Mouse (Mus musculus) mouse trophoblast stem cell (cell line): ENCODE measurements around the gene Thbs1.

ENCODE experiments used
- in situ Hi-C, 2 experiments: fragments of 300-500 bp; cut with MseI, MboI; formaldehyde crosslinking; loops; 2 replicates in 1 of 2; 3 replicates in 1 of 2; pipeline ENCODE4 v1.15.1; 2025

The Thbs1 gene

DNA sequence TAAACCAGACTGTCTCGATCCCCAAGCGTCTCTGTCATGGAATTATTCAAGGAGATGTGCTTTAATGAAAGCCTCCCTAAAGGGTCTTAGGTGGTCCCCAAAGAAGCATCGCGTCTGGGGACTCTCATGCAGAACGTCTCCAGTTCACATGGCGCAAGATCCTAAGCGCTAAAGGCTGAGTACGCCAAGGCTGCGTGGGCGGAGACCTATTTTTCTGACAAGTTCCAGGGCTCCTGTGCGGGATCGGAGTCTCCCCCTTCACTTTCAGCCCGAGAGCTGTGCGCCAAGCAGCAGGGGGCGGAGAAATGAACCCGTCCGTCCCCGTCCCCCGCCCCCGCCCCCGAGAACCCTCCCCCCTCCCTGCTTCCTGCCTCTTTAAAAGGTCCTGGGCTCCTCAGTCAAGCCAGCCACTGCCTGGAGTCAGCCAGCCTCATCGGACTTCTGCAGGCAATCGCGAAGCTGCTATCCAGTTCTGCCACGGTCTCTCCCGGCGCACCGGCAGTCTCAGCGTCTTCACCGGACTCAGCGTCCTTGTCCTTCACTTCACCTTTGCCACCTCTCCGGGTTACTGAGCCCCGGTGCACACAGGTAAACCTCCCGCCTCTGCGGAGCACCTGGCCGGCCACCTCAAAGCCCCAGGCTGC lies at the start of gene Thbs1:
TSS of gene Thbs1 (plus strand) at position 389 of the 644 bp plus-strand sequence.
- in situ Hi-C loops: loop anchor here in 1 of 2 experiments (25.0 kb wide), 1 partner anchor 574 kb away; no protein-coding TSS in a partner anchor

DNA sequence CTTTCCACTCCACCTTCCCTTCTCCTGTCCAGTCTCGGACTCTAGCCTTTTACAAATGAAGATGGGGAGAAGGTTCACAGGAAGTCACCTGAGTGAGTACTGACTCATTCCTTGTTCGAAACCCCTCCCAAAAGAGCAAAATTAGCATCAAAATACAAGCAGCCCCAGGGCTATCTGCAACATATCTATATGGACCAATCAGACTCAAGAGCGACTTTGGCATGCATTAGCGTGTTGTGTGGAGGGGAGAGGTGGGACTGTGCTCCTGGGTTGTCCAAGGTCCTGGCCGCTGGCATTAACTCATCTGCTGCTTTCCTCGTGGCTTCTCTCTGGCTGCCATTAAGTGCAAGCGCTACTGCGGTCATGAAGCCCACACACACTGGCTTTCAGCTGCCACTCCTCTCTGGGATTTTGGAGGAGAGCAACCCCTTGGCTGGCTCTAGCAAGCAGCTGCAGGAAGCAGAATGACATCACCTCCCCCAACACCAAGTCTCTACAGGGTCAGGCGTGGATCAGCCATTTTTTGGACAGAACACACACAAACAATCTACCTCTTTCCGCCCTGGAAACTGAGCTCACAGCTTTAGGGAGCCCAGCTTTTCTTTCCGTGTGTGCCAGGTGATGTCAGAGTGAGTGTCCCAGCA lies 47.4 kb upstream of the Thbs1 start:
- in situ Hi-C loops: no loop called here

DNA sequence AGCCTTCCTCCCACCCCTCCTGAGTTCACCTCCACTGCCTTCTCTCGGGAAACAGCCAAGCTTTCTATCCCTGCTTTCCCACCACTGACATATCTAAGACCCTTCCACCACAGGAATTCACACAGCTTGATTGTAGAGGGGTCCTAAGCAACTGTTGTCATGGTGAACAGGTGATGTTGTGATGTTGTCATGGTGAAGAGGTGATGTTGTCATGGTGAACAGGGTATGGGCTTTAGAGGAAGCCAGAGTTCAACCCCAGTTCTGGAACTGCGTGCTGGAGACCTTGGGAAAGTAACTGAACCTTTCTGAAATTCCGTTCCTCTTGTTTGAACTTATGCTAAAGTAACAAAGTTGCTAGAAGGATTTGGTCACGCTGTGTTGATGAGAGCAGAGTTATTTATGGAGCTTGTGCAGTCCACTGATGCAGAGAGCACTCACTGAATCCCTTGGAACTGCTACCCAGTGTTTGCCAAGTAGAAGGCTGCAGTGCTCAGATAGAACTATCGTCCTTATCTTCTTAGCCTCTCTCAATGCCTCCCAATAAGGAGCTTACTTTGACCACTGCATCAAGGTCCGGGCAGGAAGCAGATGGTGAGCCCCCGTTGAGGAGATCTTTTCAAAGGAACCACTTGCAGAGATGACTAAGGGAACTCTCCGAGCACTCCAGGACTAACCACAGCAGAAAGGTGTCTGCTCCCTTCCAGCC lies 45.5 kb upstream of the Thbs1 start:
- in situ Hi-C loops: no loop called here

DNA sequence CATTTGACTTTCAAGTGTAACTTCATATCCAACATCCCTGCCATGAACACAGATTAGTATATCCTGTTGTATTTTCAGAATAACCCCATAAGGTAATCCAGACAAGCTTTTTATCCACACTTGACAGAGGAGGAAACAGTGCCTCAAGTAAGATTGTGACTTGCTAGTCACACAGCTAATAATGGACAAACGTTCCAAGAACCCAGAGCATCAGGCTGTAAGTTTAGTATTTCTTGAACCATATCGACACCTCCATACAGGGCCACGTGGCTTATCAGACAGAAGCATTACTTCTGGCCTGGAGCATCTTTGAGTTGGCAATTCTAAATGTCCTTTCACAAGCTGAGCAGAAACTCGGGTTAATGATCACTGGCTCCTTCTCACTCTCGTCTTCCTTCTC lies 41.7 kb upstream of the Thbs1 start:
- in situ Hi-C loops: no loop called here

DNA sequence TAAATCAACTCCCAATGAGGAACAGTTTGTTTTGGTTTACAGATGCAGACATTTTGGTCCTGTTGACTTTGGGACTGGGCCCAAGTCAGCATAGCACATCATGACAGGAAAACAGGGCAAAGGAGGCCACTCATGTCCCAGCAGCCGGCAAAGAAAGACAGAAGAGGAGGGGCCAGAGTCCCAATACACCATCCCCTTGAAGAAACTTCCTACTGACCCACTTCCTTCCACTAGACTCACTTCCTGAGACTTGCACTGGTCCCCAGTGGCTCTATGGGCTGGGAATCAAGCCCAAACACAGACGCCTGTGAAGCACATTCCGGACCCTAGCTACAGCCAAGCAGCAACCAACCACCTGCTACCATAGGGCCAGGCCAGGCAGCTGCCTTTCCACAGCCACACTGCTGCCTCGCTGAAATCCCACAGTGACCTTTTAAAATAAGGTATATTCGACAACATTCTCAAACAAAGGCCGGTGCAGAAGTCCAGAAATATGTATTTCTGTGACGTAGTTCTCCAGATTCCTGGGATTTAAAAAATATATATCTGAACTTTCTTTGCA lies 38.8 kb upstream of the Thbs1 start:
- in situ Hi-C loops: no loop called here

DNA sequence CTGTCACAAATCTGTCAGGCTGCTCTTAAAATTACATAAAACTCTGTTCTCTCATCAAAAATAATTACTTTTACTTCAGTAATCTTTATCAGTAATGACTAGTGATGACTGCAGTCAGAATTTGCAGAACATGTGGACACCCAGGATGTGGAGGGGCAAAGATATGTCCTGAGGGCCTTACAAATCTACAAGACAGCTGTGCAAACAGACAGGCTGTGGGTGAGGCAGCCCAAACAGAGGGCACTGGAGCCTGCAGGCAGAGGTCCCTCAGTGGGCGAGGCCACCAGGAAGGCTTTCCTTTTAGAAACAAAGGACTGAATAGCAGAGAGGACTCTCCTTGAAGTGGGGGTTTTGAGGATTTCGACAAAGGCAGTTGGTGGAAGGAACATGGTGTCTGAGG lies 37.6 kb upstream of the Thbs1 start:
- in situ Hi-C loops: no loop called here

DNA sequence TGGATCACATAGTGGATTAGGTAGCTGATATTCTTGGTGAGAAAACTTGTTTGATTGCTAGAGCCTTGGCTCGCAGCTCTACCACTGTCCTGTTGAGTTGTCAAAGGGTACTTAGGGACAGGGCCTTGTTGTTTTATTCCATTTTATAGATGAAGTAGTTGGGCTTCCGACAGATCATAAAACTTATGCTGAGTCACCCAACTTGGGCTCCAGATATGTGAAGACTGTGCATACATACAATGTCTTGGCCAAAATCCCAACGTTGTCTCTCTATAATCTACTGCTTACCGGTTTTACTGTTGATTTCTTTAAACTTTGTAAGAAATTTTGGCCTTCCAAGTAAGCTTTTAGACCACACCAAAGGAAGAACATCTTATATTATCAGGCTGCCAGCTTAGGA lies 36.5 kb upstream of the Thbs1 start:
- in situ Hi-C loops: no loop called here

DNA sequence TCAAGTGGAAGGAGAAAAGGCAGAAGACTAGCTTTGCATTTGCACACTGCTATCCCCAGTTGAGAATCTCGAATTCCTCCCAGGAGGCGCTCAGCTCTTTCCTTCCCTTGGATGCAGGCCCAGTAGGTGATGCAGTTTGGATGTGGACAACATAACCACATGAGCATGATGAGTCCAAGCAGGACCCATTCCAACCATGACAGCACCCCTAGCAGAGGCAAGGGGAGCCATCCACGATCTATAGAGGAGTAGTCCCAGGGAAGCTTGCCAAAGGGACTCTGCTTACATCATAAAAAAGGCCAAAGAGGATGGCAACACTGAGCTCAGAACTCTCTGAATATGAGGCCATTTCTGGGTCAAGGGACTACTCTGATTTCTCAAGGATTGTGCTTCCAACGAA lies 32.5 kb upstream of the Thbs1 start:
- in situ Hi-C loops: no loop called here

DNA sequence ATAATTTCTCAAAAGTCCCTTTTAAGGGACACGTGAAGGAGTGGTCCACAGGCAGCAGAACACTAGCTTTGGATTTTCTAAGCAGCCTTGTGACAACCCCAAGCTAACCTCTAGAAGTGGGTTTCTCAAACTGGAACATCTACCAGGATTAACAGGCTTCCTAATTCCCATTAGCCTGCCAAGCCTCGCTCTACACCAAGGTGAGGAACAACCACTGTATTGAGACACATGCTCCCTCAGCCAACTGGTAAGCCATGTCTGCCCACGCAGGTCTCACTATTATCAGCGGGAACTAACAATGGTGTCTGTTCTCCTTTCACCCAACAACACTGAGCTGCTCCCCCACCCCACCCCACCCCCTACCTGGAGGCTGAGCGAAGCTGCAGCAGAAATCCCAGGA lies 30.1 kb upstream of the Thbs1 start:
- in situ Hi-C loops: no loop called here

DNA sequence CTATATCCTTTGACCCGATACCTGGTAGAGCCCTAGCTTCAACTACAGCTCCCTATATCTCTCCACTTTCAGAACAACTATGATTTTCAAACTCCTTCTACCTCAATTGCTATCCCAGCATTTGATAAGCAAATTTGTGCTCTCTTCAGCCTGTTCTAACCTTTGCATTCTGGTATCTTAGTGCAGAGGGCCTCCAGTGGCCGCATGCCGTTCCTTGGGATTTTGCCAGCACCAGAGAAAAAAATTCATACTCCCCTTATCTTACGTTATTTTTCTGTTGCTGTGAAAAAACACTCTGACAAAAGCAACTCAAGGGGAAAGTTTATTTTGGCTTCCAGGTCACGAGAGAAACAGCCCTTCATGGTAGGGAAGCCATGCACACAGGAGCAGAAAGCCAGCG lies 28.0 kb upstream of the Thbs1 start:
- in situ Hi-C loops: no loop called here

DNA sequence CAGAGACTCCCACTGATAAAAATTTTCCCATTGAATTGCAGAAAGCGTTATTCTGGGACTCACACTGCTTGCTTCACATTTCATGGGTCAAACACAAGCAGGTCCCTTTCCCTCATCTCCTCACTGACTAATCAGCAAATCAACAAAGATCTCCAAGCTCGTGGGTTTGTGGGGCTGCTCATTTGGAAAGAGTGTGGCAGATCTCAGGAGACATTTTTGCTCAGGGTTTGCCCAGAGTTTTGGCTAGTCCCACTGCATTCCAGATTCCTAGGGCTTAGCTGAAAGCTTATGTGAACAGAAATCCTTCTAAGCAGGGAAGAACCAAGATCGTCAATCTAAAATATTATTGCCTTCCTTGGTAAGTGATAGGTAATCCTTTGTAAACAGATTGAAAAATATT lies 27.0 kb upstream of the Thbs1 start:
- in situ Hi-C loops: no loop called here

DNA sequence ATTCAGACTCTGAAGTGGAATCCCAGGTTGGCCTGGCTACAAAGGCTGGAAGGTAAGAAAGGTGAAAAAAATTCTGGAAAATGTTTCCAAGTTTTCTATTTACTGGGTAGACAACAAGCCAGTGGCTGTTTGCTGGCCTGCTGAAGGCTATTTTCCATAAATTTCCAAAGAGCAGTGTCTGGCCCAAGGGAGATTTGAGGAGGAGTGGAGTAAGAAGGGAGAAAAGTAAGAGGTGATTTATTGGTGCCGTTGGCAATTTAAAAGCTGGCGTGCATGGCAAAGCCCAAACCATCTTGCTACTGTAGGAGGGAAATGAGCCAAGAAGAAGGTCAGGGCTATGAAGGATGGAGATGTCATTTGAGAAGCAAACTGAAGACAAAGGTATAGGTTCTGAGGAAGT lies 26.0 kb upstream of the Thbs1 start:
- in situ Hi-C loops: no loop called here

DNA sequence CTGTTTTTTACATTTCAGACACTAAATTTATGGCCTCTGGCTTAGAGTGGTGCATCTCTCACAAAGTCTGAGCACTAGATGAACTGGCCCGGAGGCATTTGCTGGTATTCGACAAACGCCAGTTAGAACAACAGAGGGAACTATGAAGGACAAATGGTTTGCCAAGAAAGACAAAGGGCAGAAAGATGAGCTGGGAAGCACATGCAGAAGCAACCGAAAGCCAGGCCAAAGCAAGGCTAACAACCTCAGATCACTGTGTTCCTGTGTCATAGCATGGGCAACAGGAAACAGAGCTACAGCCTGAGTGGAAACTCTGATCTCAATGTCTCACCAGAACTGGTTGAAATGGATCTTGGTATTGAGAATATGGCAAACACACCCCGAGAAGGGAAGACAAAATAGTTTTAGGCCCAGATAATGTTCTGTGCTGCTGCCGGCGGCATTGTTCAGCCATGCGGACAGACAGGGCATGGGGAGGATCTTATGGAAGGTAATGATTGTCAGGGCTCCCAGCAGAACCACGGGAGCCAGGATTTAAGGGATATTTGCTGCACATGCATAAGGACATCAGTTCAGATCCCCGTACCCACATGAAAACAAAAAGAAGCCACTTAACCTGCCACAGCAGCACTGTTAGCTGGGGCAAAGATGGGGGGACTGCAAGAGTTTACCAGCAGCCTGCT lies 24.5 kb upstream of the Thbs1 start:
- in situ Hi-C loops: no loop called here

DNA sequence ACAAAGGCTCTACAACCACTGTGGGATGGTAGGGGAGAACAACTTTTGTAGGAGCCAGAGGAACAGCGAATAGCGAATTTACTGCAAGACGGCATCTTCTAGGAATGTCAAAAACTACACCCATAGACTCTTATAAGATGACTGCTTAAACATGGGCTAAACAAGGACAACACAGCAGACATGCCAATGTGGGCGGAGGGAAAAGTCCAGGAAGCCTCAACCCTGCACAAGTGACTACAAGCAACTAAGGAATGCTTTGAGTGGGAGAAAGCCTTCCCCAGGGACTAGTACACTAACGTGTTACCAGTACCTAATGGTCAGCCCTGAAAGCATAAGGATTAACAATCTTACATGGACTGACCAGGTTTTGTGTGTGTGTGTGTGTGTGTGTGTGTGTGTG lies 20.4 kb upstream of the Thbs1 start:
- in situ Hi-C loops: no loop called here

DNA sequence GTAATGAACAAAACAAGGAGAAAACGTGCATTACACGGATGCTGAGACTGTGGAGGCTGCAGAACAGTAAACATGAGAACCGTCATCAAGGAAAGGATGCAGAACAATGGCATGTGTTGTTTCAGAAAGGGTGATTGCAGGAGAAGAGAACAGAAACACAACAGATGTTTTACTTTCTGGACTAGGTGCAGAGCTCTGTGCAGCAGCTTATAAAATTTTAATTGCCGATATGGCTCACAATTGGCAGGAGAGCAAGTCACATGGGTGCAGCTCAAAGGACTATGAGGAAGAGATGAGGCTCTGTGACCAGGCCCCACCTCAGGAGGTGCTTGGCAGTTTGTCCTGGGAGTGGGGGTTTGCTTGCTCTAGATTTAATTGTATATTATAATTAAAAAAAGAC lies 12.6 kb upstream of the Thbs1 start:
- in situ Hi-C loops: no loop called here

DNA sequence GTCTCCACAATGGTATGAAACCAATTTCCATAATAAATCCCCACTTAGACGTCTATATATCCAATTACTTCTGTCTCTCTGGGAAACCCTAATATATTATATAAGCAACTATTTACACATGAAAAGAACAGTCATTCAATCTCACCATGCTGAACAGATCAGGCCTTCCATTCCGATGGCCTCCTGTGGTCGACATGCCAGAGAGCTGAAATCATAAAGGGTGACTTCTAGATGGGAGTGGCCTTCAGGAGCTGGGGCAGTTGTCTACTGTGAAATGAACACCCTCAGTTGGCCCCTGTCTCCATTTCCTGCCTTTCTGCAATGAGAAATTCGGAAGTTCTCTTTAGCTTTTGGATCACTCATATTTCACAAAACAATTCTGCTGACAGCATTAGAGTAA lies 9.5 kb upstream of the Thbs1 start:
- in situ Hi-C loops: loop anchor here (10.0 to 25.0 kb wide), 2 partner anchors 317 to 565 kb away; no protein-coding TSS in a partner anchor

DNA sequence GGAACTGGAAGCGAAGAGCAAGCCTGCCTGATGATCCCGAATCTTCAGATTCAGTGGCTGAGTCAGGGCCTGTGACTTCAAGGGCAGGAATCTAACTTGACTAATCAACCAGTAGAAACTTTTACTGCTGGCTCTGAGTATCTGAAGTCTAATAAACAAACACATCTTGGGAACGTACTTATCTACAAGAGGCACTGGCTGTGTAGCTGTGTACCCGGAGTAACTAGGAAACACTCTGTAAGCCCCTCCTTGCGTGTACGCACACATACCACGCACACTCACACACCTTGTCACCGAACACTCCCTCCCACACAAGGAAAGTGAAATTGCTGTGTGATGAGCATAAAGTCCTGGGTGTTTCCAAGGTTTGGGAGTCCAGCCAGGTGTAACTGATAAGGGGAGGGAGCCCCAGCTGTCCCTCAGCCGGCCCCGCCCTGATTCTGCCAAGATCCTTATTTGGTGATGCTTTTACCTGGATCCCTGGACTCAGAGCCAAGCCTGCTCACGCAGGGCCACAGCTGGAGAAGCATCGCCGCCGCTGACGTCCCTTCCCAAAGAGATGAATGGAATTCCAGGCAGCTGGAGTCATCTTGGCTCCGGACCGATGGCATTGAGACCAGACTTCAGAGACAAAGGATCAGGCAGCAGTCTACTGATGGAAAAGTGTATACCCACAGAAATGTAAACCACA lies 1.3 kb upstream of the Thbs1 start:
- in situ Hi-C loops: loop anchor here in 1 of 2 experiments (25.0 kb wide), 1 partner anchor 573 kb away; no protein-coding TSS in a partner anchor

DNA sequence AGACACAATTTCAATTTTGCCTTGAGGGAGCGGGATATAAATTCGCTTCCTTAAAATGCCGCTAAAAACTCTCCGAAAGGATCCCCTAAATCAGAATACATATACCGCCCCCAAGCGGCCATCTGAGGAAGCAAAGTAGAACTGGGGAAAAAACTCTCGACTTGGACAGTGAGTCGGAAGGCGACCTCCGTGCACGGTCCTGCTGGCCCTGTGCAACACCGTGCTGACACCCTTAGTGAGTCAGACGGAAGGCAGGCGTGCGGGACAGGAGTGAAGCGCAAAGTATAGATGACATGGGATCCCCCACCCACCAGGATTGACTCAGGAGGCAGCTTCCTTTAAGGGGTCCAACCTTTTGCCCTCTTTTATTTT lies 574 bp upstream of the Thbs1 start:
- in situ Hi-C loops: loop anchor here in 1 of 2 experiments (25.0 kb wide), 1 partner anchor 574 kb away; no protein-coding TSS in a partner anchor

DNA sequence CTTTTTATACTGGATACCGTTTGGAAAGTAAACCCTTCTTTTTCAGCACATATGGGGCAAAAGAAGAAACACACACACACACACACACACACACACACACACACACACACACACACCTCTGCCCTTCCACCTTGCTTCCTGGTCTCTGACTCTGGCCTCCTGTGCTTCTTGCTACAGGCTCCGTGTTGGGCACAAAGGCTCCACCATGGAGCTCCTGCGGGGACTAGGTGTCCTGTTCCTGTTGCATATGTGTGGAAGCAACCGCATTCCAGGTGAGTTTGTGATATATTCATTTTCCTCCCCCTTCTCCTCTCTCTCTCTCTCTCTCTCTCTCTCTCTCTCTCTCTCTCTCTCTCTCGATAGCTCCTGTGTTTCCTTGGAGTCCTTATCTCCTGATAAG lies 762 bp downstream of the Thbs1 start:
- in situ Hi-C loops: loop anchor here in 1 of 2 experiments (25.0 kb wide), 1 partner anchor 575 kb away; no protein-coding TSS in a partner anchor

DNA sequence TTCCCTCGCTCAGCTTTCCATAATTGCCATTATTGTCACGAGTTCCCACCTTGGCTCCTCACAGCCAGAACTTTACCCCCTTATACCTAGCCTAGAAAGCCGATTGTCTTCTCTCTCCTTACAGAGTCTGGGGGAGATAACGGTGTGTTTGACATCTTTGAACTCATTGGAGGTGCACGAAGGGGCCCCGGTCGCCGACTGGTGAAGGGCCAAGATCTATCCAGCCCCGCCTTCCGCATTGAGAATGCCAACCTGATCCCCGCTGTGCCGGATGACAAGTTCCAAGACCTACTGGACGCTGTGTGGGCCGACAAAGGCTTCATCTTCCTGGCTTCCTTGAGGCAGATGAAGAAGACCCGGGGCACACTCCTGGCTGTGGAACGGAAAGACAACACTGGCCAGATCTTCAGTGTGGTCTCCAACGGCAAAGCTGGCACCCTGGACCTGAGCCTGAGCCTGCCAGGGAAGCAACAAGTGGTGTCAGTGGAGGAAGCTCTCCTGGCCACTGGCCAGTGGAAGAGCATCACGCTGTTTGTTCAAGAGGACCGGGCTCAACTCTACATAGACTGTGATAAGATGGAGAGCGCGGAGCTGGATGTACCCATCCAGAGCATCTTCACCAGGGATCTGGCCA lies 1.3 kb downstream of the Thbs1 start:
- in situ Hi-C loops: loop anchor here in 1 of 2 experiments (25.0 kb wide), 1 partner anchor 576 kb away; no protein-coding TSS in a partner anchor
